Mouse (Mus musculus) kidney, adult 9 months (tissue): ENCODE measurements at regions not wholly inside any gene's neighbourhood (a gene's known extent, or its start where the extent isn't known, plus 50 kb on each side); places are given as distances from the start of the nearest gene placed in this dataset.
"Not testable (repeated sequence)": the region's sequence is repeated elsewhere in the genome, so short reads cannot be mapped to it uniquely, and the experiment has no call there.

Source experiments
- DNase-seq: peaks from one replicate; pipeline ENCODE4 v3.0.0; 2022

- DNase-seq, result peak; percentile 7
These were observed 58.7 kb upstream of the Olig3 start for GRCm38 (mm10) chr10:19297669-19298068.

- DNase-seq, result no peak
These were observed 60.8 kb upstream of the Olig3 start for GRCm38 (mm10) chr10:19295388-19296013.

GRCm38 (mm10) chr10:19291474-19291873 is 64.9 kb upstream of the Olig3 start:
- no peak for DNase-seq

- not testable (repeated sequence) for DNase-seq
These were observed 65.3 kb upstream of the Olig3 start for GRCm38 (mm10) chr10:19291039-19291438.

GRCm38 (mm10) chr10:19282166-19282565 is 74.2 kb upstream of the Olig3 start:
- no peak for DNase-seq

GRCm38 (mm10) chr10:19281021-19281420 is 75.3 kb upstream of the Olig3 start:
- no peak for DNase-seq

- DNase-seq, result peak; percentile 69
These were observed 78.0 kb upstream of the Olig3 start for GRCm38 (mm10) chr10:19278189-19278842.

DNA sequence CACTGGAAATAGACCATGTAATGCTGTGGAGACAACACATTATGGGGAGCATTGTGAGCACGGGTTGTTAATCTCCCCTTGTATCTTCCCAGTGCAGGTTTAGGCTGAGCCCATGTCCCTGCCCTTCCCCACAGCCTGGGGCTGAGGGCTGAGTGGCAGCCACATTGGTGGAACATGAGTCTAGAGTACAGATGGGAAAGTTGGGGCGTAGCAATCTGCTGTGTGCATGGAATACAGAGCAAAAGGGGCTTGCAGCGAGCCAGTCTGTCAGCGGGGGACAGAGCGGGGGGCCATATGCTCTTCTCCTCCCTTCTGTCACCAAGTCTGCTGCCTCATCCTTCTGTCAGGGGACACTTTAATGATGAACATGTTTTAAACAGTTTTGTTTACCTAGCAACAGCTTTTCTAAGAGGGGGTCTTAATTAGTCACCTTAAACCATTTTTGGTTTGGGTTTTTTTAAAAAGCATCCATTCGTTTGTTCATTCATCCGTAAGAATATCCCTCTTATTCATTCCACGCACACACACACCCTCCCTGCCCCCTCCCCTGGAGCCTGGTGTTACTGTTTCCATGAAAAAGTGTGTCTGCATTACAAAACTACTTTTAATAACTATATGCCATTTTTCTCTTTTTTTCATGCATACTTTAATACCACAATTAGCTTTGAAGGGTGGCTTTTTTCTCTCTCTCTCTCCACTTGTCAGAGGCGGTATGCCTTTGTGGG is 79.1 kb upstream of the Olig3 start:
- DNase-seq, result no peak

DNA sequence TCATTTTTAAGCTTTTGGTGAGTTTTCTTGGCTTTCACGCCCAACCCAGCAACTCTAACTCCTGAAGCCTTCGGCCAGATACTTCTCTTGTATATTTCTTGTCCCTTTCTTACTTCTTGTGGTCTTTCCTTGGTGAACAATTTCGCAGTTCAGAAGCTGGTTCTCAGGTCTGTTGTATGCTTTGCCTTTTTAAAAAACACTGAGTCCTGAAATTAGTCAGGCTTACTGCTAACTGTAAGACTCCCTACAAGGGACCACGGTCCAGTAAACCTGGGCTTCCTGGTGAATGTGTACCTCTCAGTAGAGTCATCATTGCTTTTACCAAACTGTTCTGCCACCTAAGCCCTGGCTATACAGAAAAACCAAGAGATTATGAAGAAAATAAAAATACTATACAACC is 81.3 kb upstream of the Olig3 start:
- no peak for DNase-seq

- DNase-seq, result no peak
These were observed 86.9 kb upstream of the Olig3 start for GRCm38 (mm10) chr10:19269418-19269817.

GRCm38 (mm10) chr10:19268051-19268450 is 88.3 kb upstream of the Olig3 start:
- DNase-seq, result no peak

GRCm38 (mm10) chr10:19240102-19240759 is 116.1 kb upstream of the Olig3 start:
- peak; percentile 54 for DNase-seq

- no peak for DNase-seq
These were observed 140.1 kb upstream of the Olig3 start for GRCm38 (mm10) chr10:19216240-19216639.

DNA sequence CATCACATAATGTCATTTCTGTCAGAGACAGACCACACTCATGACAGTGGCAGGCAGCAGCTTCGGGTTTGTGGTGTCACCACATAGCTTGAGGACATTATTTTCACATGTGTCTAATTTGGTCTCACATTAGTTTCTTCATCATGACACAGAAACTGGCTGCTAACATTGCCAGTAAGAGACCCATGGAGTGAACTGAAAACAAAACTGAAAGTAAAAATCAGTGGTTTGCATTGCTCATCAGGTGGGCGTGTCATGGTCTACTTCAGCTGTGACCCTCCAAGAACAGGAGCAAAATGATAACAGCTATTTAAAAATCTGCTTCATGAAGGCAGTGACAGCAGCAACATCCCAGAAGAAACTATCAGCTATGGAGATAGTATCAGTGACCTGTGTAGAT is 146.6 kb upstream of the Olig3 start:
- no peak for DNase-seq

DNA sequence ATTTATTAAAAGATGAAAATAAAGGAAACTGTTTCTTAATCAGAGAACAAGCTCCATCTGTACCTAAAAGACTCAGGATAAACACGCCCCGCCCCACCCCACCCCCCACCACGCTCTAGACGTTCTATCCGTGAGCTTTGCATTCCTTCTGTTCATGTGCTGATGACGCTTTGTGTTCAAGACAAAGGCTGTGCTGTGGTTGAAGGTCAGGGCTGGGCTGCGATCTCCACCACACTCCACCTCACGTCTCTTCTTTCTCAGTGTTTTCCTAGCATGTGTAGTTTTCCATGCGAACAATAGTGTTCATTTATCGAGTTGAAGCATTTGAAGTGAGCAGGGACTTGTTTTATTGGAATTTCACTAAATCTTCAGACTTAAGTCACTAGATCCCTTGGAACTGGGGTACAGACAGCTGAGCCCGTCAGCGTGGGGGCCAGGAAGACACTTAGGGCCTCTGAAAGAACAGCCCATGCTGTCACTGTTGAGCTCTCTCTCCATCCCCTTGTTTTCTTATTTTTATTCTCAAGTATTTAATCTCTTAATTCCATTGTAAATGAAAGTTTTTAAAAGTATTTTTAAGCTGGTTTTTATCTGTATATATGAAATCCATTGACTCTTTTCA is 148.1 kb upstream of the Olig3 start:
- DNase-seq, result no peak

GRCm38 (mm10) chr10:19207505-19207904 is 148.8 kb upstream of the Olig3 start:
- DNase-seq, result no peak

GRCm38 (mm10) chr10:19200311-19200710 is 156.0 kb upstream of the Olig3 start:
- DNase-seq, result no peak

DNA sequence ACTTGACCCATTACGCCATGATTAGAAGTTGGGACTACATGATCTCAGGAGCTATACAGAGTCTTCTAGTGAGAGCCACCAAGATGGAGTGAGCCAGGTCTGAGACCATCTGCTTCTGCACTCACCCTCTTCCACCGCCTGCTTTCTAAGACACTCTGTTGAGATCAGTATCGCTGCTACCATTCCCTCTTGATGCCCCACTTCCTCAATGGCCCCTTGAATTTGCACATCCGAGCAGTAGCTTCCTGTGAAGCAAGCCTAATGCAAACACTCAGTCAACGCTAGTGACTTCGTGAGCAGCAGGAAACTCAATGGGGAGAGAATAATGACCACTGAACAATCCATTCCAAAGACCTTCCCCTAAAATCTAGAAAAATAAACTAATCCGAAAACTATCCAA is 160.7 kb upstream of the Olig3 start:
- no peak for DNase-seq

DNA sequence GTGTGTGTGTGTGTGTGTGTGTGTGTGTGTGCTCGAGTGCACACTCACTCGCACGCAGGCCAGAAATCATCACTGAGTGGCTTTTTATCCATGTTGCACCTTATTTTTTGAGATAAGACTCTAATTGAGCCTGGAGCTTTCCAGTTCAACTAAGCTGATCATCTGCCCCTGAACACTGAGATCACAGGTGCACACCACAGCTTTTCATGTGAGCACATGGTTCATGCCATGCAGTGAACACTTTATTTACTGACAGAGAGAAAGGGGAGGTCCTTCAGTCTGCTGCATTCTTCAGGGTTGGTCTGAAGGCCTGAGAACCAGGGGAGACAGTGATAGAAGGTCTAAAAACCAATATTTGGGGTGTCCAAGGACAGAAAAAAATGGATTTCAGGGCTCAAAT is 161.7 kb upstream of the Olig3 start:
- no peak for DNase-seq

DNA sequence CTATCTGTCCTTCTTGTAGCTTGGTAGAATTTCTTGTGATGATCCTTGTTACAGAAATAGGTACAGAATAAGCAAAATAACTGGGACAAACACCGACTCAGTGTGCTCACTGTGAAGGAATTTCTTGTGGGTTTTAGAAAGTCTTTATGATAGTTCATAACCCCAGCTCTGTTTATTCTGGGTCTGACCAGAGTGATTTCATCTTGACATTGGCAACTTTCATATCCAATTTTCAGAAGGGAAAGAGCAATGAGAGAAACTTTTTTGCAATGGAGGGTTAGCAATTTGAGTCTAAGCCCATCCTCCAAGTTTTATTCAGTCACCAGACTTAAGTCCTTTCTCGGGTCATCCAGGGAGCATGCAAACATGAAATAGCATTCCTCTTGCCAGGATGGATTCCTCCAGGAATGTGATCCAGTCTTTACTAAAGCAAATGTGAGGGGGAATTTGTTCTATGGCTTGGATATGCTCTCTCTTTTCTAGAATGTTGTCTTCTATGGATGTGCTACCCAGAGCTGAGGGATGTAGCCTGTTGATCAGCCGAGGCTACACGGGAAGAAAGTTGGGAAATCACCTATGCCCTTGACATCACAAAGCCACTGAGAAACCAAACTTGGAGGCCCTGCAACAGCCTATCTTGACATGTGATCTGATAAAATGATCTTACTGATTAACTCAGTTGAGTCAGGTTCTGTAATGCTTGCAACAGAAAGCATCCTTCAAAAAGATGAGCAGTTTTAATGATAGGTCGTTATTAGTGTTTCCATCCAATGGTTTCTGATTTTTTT is 163.2 kb upstream of the Olig3 start:
- no peak for DNase-seq

- DNase-seq, result no peak
These were observed 164.1 kb upstream of the Olig3 start for GRCm38 (mm10) chr10:19192221-19192620.

GRCm38 (mm10) chr10:19188082-19188742 is 168.1 kb upstream of the Olig3 start:
- no peak for DNase-seq
